Mouse (Mus musculus) liver, embryonic 16.5 days (tissue): ENCODE data around the gene Kcnk13. TPM values are rescaled to one million over a fixed set of nuclear protein-coding genes. Genes with fewer than 3 reads are reported as not detected.

ENCODE experiments used
- ATAC-seq: fragments of 200-750 bp; cut with Nextera tagmentation; 2 replicates; pipeline ENCODE4 v1.8.0; 2017; ENCODE audit warnings: low read depth, mild to moderate bottlenecking, moderate number of reproducible peaks, moderate library complexity
- H3K27ac ChIP-seq: fragments of 300-500 bp; sonication (generic); 2 replicates; pipeline ENCODE4 v1.5.1; 2014; ENCODE audit warnings: mild to moderate bottlenecking, low read length
- H3K27me3 ChIP-seq: fragments of 300-500 bp; sonication (generic); 2 replicates; pipeline ENCODE4 v1.6.1; 2014; ENCODE audit warnings: low read depth, low read length, mixed read lengths; ENCODE audit not compliant: control insufficient read depth, insufficient read depth
- H3K36me3 ChIP-seq: fragments of 300-500 bp; sonication (generic); 2 replicates; pipeline ENCODE4 v1.6.1; 2014; ENCODE audit warnings: mild to moderate bottlenecking; ENCODE audit not compliant: control insufficient read depth, insufficient read depth
- H3K4me1 ChIP-seq: fragments of 300-500 bp; sonication (generic); 2 replicates; pipeline ENCODE4 v1.6.1; 2014; ENCODE audit warnings: low read depth, low read length, mixed read lengths; ENCODE audit not compliant: control insufficient read depth
- H3K4me2 ChIP-seq: fragments of 300-500 bp; sonication (generic); 2 replicates; pipeline ENCODE4 v1.6.1; 2014; ENCODE audit warnings: low read depth, low read length, mixed read lengths
- H3K4me3 ChIP-seq: fragments of 300-500 bp; sonication (generic); 2 replicates; pipeline ENCODE4 v1.5.1; 2014; ENCODE audit warnings: low read depth, mild to moderate bottlenecking, low read length
- H3K9ac ChIP-seq: fragments of 300-500 bp; sonication (generic); 2 replicates; pipeline ENCODE4 v1.6.1; 2014; ENCODE audit warnings: low read depth, low read length
- H3K9me3 ChIP-seq: fragments of 300-500 bp; sonication (generic); replicated peaks from 2 replicates; pipeline ENCODE4 v1.6.1; 2016; ENCODE audit warnings: low read length; ENCODE audit not compliant: control insufficient read depth
- WGBS: fragments of 180-500 bp; shearing (Covaris S2); extraction: QIAGEN DNeasy Blood & Tissue Kit; methylation state at CpG from one replicate; pipeline ENCODE4 v1.1.7; 2014; ENCODE audit not compliant: insufficient replicate concordance; 5-methylcytosine and 5-hydroxymethylcytosine counted together
- polyA plus RNA-seq: library from polyadenylated mRNA; unstranded; fragments of >200 nt; fragmentation: Nextera tagmentation; extraction: Ambion mirVana; gene quantifications from 2 replicates; pipeline ENCODE4 v1.2.1, GENCODE M21; 2015

The Kcnk13 gene
- polyA plus RNA-seq = 0.83 and 0.84 TPM in 2 replicates

DNA sequence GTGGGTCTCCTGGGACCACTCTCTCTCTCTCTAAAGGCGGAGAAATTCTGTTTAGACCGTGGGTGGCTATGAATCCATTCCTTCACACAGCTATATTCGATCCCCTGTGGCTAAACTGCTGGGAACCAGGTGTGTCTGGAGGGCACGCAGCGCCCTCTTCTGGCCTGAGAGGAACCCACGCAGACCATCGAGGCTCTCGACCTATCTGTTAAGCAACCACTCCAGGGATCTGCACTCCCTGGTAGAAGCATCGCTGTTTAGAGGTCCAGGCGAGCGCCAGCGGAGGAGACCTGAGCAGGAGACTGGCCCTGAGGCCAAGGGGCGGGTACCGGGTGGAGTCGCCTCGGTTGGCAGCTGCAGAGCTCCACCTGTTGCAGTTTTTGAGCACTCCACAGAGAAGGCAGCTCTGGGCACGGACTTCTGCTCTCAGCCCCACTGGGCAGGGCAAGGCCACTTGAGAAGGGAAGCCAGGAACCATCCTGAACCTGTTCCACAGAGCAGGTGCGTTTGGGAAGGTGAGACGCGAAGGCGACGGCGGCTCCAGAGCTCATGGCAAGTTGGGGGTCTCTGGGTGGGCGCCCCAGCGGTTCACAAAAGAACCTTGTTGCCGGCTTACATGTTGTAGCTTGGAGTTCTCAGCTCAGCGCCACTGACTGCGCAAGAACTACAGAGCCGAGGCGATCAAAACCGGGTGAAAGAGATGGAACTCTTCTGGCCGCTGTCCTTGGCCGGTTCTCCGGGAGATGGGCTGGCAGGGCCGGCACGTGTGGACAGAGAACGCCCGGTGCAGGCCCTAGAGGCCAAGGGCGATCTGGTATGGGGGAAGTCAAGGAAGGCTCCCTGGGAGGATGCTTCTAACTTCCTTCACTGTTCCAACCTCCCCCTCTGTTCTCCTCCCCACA, at the start of gene Kcnk13:
Gene Kcnk13 (plus strand): TSS at position 199 of the 902 bp plus-strand sequence.
- Histone ChIP-seq H3K9ac (no peak within 1 kb of the TSS), H3K4me3 (peak within 1 kb of the TSS; percentile 48), H3K4me1 (peaks cover 14% of the 10 kb centered on the region), H3K27ac (no peak within 1 kb of the TSS), H3K4me2 (peak within 1 kb of the TSS; percentile 56), H3K27me3 (peaks cover 52% of the 10 kb centered on the region), H3K36me3 (no peaks in the 10 kb centered on the region), H3K9me3 (no peaks in the 10 kb centered on the region)
- ATAC-seq = peak; percentile 48; the same call in 1 of the 2 replicates
- WGBS = 1% methylated on average over 39 of the region's 39 CpGs

DNA sequence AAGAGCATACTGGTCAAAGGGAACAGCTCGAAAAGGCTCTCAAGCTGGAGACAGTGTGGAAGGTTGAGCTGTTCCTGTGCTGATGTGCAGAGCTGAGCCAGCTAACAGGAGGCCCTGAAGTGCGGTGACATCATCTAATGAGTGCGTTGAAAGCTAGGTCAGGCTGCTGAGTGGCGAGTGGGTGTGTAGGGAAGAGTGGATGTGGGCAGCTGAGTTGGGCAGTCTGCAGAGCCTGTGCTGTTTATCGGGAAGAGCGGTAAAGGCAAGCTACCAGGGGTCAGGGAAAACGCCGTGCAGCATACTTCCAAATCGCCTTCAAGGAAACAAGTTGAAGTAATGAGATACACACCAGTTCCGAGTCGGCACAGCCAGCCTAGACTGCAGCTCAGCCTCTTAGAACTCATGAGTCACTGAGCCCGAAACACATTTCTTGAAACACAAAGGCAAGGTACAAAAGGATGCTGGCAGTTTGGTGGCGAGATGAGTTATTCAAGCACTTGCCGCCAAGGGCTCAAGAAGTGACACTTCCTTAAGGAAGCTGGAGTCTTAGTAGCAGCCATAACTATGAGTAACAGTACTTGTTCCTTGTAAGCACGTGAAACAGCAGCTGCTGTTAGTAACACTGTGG, 46.4 kb upstream of the Kcnk13 start:
- WGBS = 79% methylated on average over 15 of the region's 15 CpGs
- no peak for ATAC-seq

DNA sequence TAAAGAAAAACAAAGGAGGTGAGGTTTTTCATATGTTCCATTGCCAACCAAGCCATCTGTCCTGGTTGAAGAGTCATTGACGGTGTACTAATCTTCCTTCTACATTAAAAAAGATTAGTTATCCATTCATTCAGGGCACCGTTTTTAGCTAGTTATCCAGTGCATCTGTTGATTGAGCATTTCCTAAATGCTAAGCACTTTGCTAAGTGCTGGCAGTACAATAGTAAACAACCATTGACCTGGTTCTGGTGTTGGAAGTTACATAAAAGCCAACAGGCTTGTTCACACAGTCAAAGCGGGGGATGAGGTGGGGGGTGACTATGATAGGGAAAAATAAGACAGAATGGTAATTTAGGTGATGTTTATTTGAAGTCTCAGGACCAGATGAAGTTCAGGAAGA, 44.7 kb upstream of the Kcnk13 start:
- no peak overlapping the region for H3K27ac ChIP-seq
- peaks cover 5% of the 10 kb centered on the region; the same call in 1 of the 2 replicates for H3K36me3 ChIP-seq
- H3K4me2 ChIP-seq = no peak overlapping the region
- H3K9ac ChIP-seq = no peak overlapping the region
- no peaks in the 10 kb centered on the region for H3K27me3 ChIP-seq
- no peaks in the 10 kb centered on the region for H3K4me1 ChIP-seq
- H3K9me3 ChIP-seq = no peaks in the 10 kb centered on the region
- WGBS = 76% methylated on average over 3 of the region's 3 CpGs
- no peak for ATAC-seq
- no peak overlapping the region for H3K4me3 ChIP-seq

More for the DNA sequence above, 46.4 kb upstream of the Kcnk13 start:
- no peaks in the 10 kb centered on the region for H3K4me1 ChIP-seq
- H3K36me3 ChIP-seq = peaks cover 6% of the 10 kb centered on the region; the same call in 1 of the 2 replicates
- H3K27me3 ChIP-seq = no peaks in the 10 kb centered on the region
- H3K9ac ChIP-seq = no peak overlapping the region
- H3K9me3 ChIP-seq = no peaks in the 10 kb centered on the region
- H3K27ac ChIP-seq = no peak overlapping the region
- no peak overlapping the region for H3K4me2 ChIP-seq
- H3K4me3 ChIP-seq = no peak overlapping the region

DNA sequence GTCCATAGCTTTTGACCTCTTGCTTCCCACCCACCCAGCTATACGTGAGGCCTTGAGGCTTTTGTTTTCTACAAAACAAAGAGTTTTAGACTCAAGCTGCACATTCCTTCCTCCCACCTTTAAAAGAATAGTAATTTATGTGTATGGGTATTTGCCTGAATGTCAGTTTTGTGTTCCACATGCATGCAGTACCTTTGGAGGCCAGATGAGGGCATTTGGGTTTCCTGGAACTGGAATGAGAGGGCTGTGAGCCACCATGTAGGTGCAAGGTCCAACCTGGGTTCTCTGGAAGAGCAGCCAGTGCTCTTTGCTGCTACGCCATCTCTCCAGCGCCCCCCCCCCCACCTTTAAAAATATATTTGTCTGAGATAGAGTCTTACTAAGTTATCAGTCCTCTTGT, 43.3 kb upstream of the Kcnk13 start:
- WGBS = 62% methylated on average over 3 of the region's 3 CpGs
- H3K4me1 ChIP-seq = no peaks in the 10 kb centered on the region
- H3K4me2 ChIP-seq = no peak overlapping the region
- H3K9ac ChIP-seq = no peak overlapping the region
- no peaks in the 10 kb centered on the region for H3K9me3 ChIP-seq
- H3K4me3 ChIP-seq = no peak overlapping the region
- ATAC-seq = no peak
- H3K27me3 ChIP-seq = no peaks in the 10 kb centered on the region
- no peak overlapping the region for H3K27ac ChIP-seq
- no peaks in the 10 kb centered on the region for H3K36me3 ChIP-seq

DNA sequence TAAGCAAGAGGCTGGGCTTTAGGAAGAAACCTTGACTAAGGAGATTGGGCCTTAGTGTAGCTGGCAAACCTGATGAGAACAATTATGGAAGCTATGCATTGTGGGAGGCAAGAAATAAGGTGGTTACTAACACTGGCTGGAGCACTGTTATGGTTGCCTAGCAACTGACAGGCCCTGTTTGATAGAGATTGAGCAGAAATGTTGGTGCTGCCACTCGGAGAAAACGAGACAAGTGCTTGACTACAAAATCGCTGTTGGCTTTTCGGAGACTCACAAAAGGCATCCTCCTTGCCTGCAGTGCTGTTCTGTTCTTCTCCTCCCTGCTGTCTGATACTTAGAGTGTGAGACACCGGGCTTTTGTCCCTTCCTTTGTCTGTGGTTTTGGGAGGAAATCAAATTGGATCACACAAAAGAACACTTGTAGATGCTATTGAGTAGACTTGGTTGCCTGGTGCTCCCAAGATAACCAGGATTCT, 41.1 kb upstream of the Kcnk13 start:
- Histone ChIP-seq H3K9ac (no peak overlapping the region), H3K4me2 (no peak overlapping the region), H3K27me3 (no peaks in the 10 kb centered on the region), H3K4me1 (no peaks in the 10 kb centered on the region), H3K9me3 (no peaks in the 10 kb centered on the region), H3K36me3 (no peaks in the 10 kb centered on the region), H3K27ac (no peak overlapping the region), H3K4me3 (no peak overlapping the region)
- ATAC-seq = no peak
- 78% methylated on average over 5 of the region's 5 CpGs for WGBS

DNA sequence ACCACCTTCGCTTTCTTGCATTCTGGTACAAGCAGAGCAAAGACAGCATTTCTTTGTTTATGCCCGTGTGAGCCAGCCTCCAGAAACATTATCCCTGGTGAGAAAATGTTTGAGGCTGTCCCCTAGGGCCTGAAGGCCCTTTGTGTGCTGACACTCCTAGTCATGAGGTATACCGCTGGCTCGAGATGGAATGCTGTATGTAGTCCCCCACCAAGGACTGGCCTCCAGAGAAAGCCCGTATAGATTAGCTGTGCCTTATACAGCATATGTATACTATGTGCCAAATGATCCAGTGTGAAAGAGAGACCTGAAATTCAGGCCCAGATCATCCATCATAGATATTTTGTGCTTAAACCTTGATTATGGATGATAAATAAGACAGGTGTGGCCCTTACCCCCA, 40.6 kb upstream of the Kcnk13 start:
- Histone ChIP-seq H3K4me2 (no peak overlapping the region), H3K27ac (no peak overlapping the region), H3K4me3 (no peak overlapping the region), H3K9me3 (no peaks in the 10 kb centered on the region), H3K36me3 (no peaks in the 10 kb centered on the region), H3K4me1 (no peaks in the 10 kb centered on the region), H3K9ac (no peak overlapping the region), H3K27me3 (no peaks in the 10 kb centered on the region)
- no peak for ATAC-seq
- WGBS = 75% methylated on average over 5 of the region's 5 CpGs

DNA sequence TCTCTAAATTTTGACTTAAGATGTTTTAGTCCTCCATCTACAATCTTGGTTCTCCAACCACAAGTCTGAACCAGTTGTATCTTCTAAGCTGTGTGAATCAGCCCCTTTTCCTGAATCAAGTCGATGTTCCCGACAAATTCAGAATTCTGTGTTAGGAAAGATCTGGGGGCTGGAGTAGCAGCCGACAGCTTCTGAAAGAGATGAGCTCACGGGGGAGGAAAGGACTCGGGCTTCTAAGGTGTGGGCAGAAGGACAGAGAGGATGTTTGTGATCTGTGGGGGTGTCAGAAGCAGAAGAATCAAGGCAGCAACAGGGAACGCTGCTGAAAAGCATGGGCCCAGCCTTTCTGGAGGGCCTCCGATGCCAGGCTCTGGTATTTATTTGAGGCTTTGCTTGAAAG, 36.0 kb upstream of the Kcnk13 start:
- no peaks in the 10 kb centered on the region for H3K4me1 ChIP-seq
- 76% methylated on average over 7 of the region's 7 CpGs for WGBS
- no peaks in the 10 kb centered on the region for H3K9me3 ChIP-seq
- no peak for ATAC-seq
- no peak overlapping the region for H3K4me2 ChIP-seq
- H3K27me3 ChIP-seq = no peaks in the 10 kb centered on the region
- no peaks in the 10 kb centered on the region for H3K36me3 ChIP-seq
- H3K27ac ChIP-seq = no peak overlapping the region
- no peak overlapping the region for H3K9ac ChIP-seq
- H3K4me3 ChIP-seq = no peak overlapping the region

DNA sequence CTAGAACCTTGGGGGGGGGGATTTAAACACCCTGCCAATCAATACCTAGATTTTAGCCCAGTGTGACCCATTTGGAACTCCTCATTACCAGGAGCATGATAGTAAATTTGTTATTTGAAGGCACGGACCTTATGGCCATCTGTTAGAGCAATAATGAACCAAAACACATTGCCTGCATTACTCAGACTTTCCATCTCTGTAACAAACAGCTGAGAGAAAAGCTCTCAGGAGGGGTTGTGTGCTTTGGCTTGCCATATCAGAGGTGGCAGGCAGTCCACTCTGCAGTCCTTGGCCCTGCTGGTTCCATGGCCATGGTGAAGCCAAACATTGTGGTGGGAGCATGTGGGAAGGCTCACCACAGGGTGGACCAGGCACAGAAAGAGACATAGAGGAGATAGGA, 35.1 kb upstream of the Kcnk13 start:
- Histone ChIP-seq H3K36me3 (no peaks in the 10 kb centered on the region), H3K9me3 (no peaks in the 10 kb centered on the region), H3K9ac (no peak overlapping the region), H3K4me3 (no peak overlapping the region), H3K27ac (no peak overlapping the region), H3K4me1 (no peaks in the 10 kb centered on the region), H3K27me3 (no peaks in the 10 kb centered on the region), H3K4me2 (no peak overlapping the region)
- no peak for ATAC-seq
- WGBS = 67% methylated on average over 1 of the region's 1 CpGs

DNA sequence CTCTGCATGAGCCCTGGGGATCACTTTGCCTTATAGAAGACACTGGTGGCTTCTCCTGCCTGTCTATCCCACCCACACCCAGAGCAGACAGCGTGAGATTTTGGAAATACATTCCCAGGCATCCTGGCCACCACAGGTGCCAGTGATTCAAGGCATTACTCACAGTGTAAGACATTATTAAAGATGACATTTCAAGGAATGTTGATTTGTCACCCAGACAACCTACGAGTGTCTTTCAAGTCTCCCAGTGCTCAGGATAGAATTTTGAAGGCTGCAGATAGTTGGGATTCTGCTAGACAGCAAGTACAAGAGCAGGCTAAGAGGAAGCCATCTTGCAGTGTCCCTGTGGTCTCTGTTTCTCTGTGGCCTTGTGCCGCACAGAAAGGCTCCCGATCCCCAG, 32.1 kb upstream of the Kcnk13 start:
- Histone ChIP-seq H3K9me3 (no peaks in the 10 kb centered on the region), H3K36me3 (no peaks in the 10 kb centered on the region), H3K27me3 (no peaks in the 10 kb centered on the region), H3K4me2 (no peak overlapping the region), H3K4me1 (no peaks in the 10 kb centered on the region), H3K9ac (no peak overlapping the region), H3K4me3 (no peak overlapping the region), H3K27ac (no peak overlapping the region)
- ATAC-seq = no peak
- whole genome bisulfite sequencing = 78% methylated on average over 4 of the region's 4 CpGs
